Mouse (Mus musculus) thymus, postnatal 25 days (tissue): ENCODE data around the gene Ap4s1.

Source experiments
- DNase-seq: peaks from one replicate; pipeline ENCODE4 v3.0.0; 2022

The Ap4s1 gene

GRCm38 (mm10) chr12:51704572-51704971, 13.7 kb downstream of the Ap4s1 start:
- DNase-seq = no peak

- DNase-seq = no peak
These were observed 14.9 kb downstream of the Ap4s1 start for GRCm38 (mm10) chr12:51705778-51706177.

- no peak for DNase-seq
These were observed 15.9 kb downstream of the Ap4s1 start for GRCm38 (mm10) chr12:51706673-51707235.

- no peak for DNase-seq
These were observed 18.3 kb downstream of the Ap4s1 start for GRCm38 (mm10) chr12:51708941-51709686.

- DNase-seq = no peak
These were observed 18.9 kb downstream of the Ap4s1 start for GRCm38 (mm10) chr12:51709741-51710140.

GRCm38 (mm10) chr12:51710154-51710553, 19.3 kb downstream of the Ap4s1 start:
- DNase-seq = no peak

- no peak for DNase-seq
These were observed 21.9 kb downstream of the Ap4s1 start for GRCm38 (mm10) chr12:51712685-51713084.

GRCm38 (mm10) chr12:51718617-51719016, 27.8 kb downstream of the Ap4s1 start:
- DNase-seq = no peak

GRCm38 (mm10) chr12:51721836-51722235, 31.0 kb downstream of the Ap4s1 start:
- no peak for DNase-seq

GRCm38 (mm10) chr12:51729058-51729457, 38.2 kb downstream of the Ap4s1 start:
- no peak for DNase-seq

GRCm38 (mm10) chr12:51729827-51730226, 39.0 kb downstream of the Ap4s1 start:
- no peak for DNase-seq

GRCm38 (mm10) chr12:51734605-51735211, 43.9 kb downstream of the Ap4s1 start:
- DNase-seq = no peak

- DNase-seq = no peak
These were observed 45.0 kb downstream of the Ap4s1 start for GRCm38 (mm10) chr12:51735840-51736271.

- DNase-seq = no peak
These were observed 45.5 kb downstream of the Ap4s1 start for GRCm38 (mm10) chr12:51736381-51736780.

GRCm38 (mm10) chr12:51736807-51737206, 46.0 kb downstream of the Ap4s1 start:
- no peak for DNase-seq

GRCm38 (mm10) chr12:51741690-51742089, 50.9 kb downstream of the Ap4s1 start:
- peak; percentile 42 for DNase-seq

- DNase-seq = no peak
These were observed 54.1 kb downstream of the Ap4s1 start for GRCm38 (mm10) chr12:51744957-51745356.

- no peak for DNase-seq
These were observed 56.5 kb downstream of the Ap4s1 start for GRCm38 (mm10) chr12:51747348-51747747.

- no peak for DNase-seq
These were observed 65.2 kb downstream of the Ap4s1 start for GRCm38 (mm10) chr12:51755938-51756598.

- no peak for DNase-seq
These were observed 65.7 kb downstream of the Ap4s1 start for GRCm38 (mm10) chr12:51756599-51756961.

GRCm38 (mm10) chr12:51759374-51759773, 68.5 kb downstream of the Ap4s1 start:
- DNase-seq = no peak

- DNase-seq = no peak
These were observed 76.6 kb downstream of the Ap4s1 start for GRCm38 (mm10) chr12:51767454-51767853.

GRCm38 (mm10) chr12:51768702-51769101, 77.9 kb downstream of the Ap4s1 start:
- DNase-seq = no peak

- DNase-seq = peak; percentile 33
These were observed 94.0 kb downstream of the Ap4s1 start for GRCm38 (mm10) chr12:51784842-51785241.
